In genomic region chr6:30456991-30457390, GRCm38 (mm10) we compare ENCODE assay signal across 19 mouse cellular contexts. TPM values are rescaled to one million over a fixed set of nuclear protein-coding genes. Genes with fewer than 3 reads are reported as not detected.
DNase-seq lines count a peak whose midpoint lies in the region; ATAC-seq and TF ChIP-seq lines count a peak whose summit lies in the region.
"Had no signal": no experiment of that assay in that cellular context is flagged by ENCODE, and none has a peak within 500 bp of the region (broad histone marks: within the 10 kb centered on the region; RNA-seq: fewer than 3 reads in every experiment).

No protein-coding gene starts in this region.

- no peak for DNase-seq in layer of hippocampus, adult 2 months (ENCODE audit: low spot score in 2 of 2)
- DNase-seq in layer of hippocampus, adult 8-10 months (ENCODE audit: low spot score in 2 of 2) = no peak
- DNase-seq in ES-CJ7 (ENCODE audit: low read depth, low spot score) (peak; percentile 67), ZHBTc4 (ENCODE audit: low read depth, low spot score) (peak; percentile 77)
- DNase-seq in left cerebral cortex, postnatal 36 days (ENCODE audit: low spot score in 2 of 2) = no peak
- DNase-seq: adrenal gland, postnatal 14 days; cerebellum, adult 9-10 months; cerebellum, postnatal 36 days; forebrain, postnatal 0 days; gastrocnemius, postnatal 14 days; heart, postnatal 10 days had no signal

- no peaks in the 10 kb centered on the region for H3K27me3 ChIP-seq in ES-Bruce4 (ENCODE audit: control insufficient read depth, insufficient read depth, low read length, poor library complexity, severe bottlenecking)
- no peaks in the 10 kb centered on the region for H3K27me3 ChIP-seq in heart, embryonic 11.5 days (ENCODE audit: control insufficient read depth, insufficient read depth, low read length)
- H3K27me3 ChIP-seq: forebrain, embryonic 13.5 days; hindbrain, embryonic 12.5 days; intestine, embryonic 15.5 days had no signal

- no peak overlapping the region for H3K4me2 ChIP-seq in heart, embryonic 11.5 days
- H3K4me2 ChIP-seq: forebrain, embryonic 13.5 days; hindbrain, embryonic 12.5 days; intestine, embryonic 15.5 days had no signal

- H3K4me3 ChIP-seq in layer of hippocampus, adult 2 months = no peak overlapping the region
- H3K4me3 ChIP-seq in ES-Bruce4 (ENCODE audit: low read depth, low read length) = no peak overlapping the region
- no peak overlapping the region for H3K4me3 ChIP-seq in heart, embryonic 11.5 days (ENCODE audit: low read depth, low read length)
- H3K4me3 ChIP-seq: embryonic facial prominence, embryonic 10.5 days; forebrain, embryonic 13.5 days; hindbrain, embryonic 12.5 days; intestine, embryonic 15.5 days had no signal

- no peak for TF ChIP-seq POLR2A in ES-Bruce4 (IDR thresholded peaks at IDR 0.05; ENCODE audit: insufficient read depth, low read length)

- peaks cover 5% of the 10 kb centered on the region for H3K4me1 ChIP-seq in ES-Bruce4 (ENCODE audit: control insufficient read depth, insufficient read depth, low read length)
- peaks cover 28% of the 10 kb centered on the region for H3K4me1 ChIP-seq in heart, embryonic 11.5 days (ENCODE audit: control insufficient read depth, insufficient read depth, low read length)

- no peak overlapping the region for H3K9ac ChIP-seq in ES-Bruce4 (ENCODE audit: low read depth, poor library complexity, severe bottlenecking)
- no peak overlapping the region for H3K9ac ChIP-seq in heart, embryonic 11.5 days (ENCODE audit: low read depth, low read length)
- H3K9ac ChIP-seq: forebrain, embryonic 13.5 days; forebrain, postnatal 0 days; hindbrain, embryonic 12.5 days; intestine, embryonic 15.5 days had no signal

- WGBS in heart, embryonic 11.5 days (ENCODE audit: insufficient replicate concordance) = 93% methylated on average over 7 of the region's 7 CpGs

- no peak overlapping the region for H3K27ac ChIP-seq in layer of hippocampus, adult 2 months
- H3K27ac ChIP-seq in ES-Bruce4 (ENCODE audit: insufficient read depth, low read length) = 0 out of 2 replicates have a peak overlapping the region, but pooled peaks have one; percentile 14
- no peak overlapping the region for H3K27ac ChIP-seq in heart, embryonic 11.5 days (ENCODE audit: low read depth, low read length)
- H3K27ac ChIP-seq: embryonic facial prominence, embryonic 10.5 days; forebrain, embryonic 13.5 days; hindbrain, embryonic 12.5 days; intestine, embryonic 15.5 days had no signal

- H3K9me3 ChIP-seq in ES-Bruce4 (replicated peaks; ENCODE audit: control insufficient read depth, insufficient read depth, low read length, poor library complexity, severe bottlenecking) = no peaks in the 10 kb centered on the region
- H3K9me3 ChIP-seq in heart, embryonic 11.5 days (replicated peaks; ENCODE audit: control insufficient read depth, low read length) = no peaks in the 10 kb centered on the region
- H3K9me3 ChIP-seq: forebrain, embryonic 13.5 days; hindbrain, embryonic 12.5 days; intestine, embryonic 15.5 days had no signal

- ATAC-seq in heart, embryonic 11.5 days (replicated peaks; ENCODE audit: insufficient number of reproducible peaks, low FRiP score, low TSS enrichment) = no peak
- ATAC-seq: forebrain, embryonic 13.5 days; forebrain, postnatal 0 days; intestine, embryonic 15.5 days had no signal

- peak; percentile 18; the same call in 1 of the 2 replicates for TF ChIP-seq CTCF in layer of hippocampus, adult 2 months (conservative IDR thresholded peaks at IDR 0.05)
- no peak for TF ChIP-seq CTCF in ES-Bruce4 (IDR thresholded peaks at IDR 0.05; ENCODE audit: low read depth, low read length)

- TF ChIP-seq EP300 in ES-Bruce4 (IDR thresholded peaks at IDR 0.05; ENCODE audit: insufficient read depth, low read depth, low read length) = no peak

- intact Hi-C loops in left cerebral cortex, postnatal 36 days (cut with DNase I) = no loop called here

- no peaks in the 10 kb centered on the region for H3K36me3 ChIP-seq in ES-Bruce4 (ENCODE audit: control insufficient read depth, insufficient read depth, low read length, poor library complexity, severe bottlenecking)
- H3K36me3 ChIP-seq in heart, embryonic 11.5 days (ENCODE audit: control insufficient read depth, insufficient read depth, low read length) = peaks cover 4% of the 10 kb centered on the region

RNA-seq across cellular contexts. Expression of gene Tmem209, which starts 52.6 kb away (rescaled TPM):
- total RNA-seq in layer of hippocampus, adult 2 months (2021) = 10 to 100 TPM; 19.5 to 23.0 TPM
- 10 to 100 TPM; 21.4 to 25.7 (median 24.1) TPM for total RNA-seq in layer of hippocampus, adult 8-10 months (2022)
- 126 and 130 TPM in 2 replicates for polyA plus RNA-seq in ES-Bruce4 (2011; ENCODE audit: insufficient read depth, insufficient read length, low read depth, missing spikeins)
- 10 to 100 TPM; 19.1 to 20.7 TPM for total RNA-seq in left cerebral cortex, postnatal 36 days (2021)
- polyA plus RNA-seq in heart, embryonic 11.5 days (2014; fragmentation: Nextera tagmentation; extraction: Ambion mirVana) = 29.3 and 30.9 TPM in 2 replicates

RNA-seq across cellular contexts. Expression of gene Ssmem1, which starts 52.7 kb away (rescaled TPM):
- total RNA-seq in layer of hippocampus, adult 2 months (2021) = 1 to 10 TPM in 1 of 2 experiments, under 1 TPM in 1; 0.32 to 1.3 TPM
- total RNA-seq in layer of hippocampus, adult 8-10 months (2022) = 1 to 10 TPM in 3 of 4 experiments, under 1 TPM in 1; 0.39 to 1.5 (median 1.1) TPM
- not detected in 2 replicates for polyA plus RNA-seq in ES-Bruce4 (2011; ENCODE audit: insufficient read depth, insufficient read length, low read depth, missing spikeins)
- under 1 TPM; 0.84 to 0.94 TPM for total RNA-seq in left cerebral cortex, postnatal 36 days (2021)
- 0.62 TPM in 1 of 2 replicates, not detected in the other for polyA plus RNA-seq in heart, embryonic 11.5 days (2014; fragmentation: Nextera tagmentation; extraction: Ambion mirVana)
- total RNA-seq: gastrocnemius, adult 18-20 months; heart, postnatal 10 days had no signal
- polyA plus RNA-seq: forebrain, embryonic 13.5 days; forebrain, postnatal 0 days; heart, embryonic 14.5 days; intestine, embryonic 15.5 days had no signal

RNA-seq across cellular contexts. Expression of gene Klhdc10, which starts 55.3 kb away (rescaled TPM):
- 10 to 100 TPM; 88.8 to 96.1 TPM for total RNA-seq in layer of hippocampus, adult 2 months (2021)
- 10 to 100 TPM; 82.8 to 88.4 (median 85.4) TPM for total RNA-seq in layer of hippocampus, adult 8-10 months (2022)
- polyA plus RNA-seq in ES-Bruce4 (2011; ENCODE audit: insufficient read depth, insufficient read length, low read depth, missing spikeins) = 32.8 and 38.1 TPM in 2 replicates
- 10 to 100 TPM; 98.0 to 99.2 TPM for total RNA-seq in left cerebral cortex, postnatal 36 days (2021)
- polyA plus RNA-seq in heart, embryonic 11.5 days (2014; fragmentation: Nextera tagmentation; extraction: Ambion mirVana) = 24.9 and 28.2 TPM in 2 replicates

Comparison
In these comparisons a context has a peak if more than half of its experiments do, and no peak if none do; other contexts are left out.
1. DNase-seq: peak in ES-CJ7 (single experiment) and ZHBTc4 (single experiment); none in layer of hippocampus, adult 2 months (0 of 2), layer of hippocampus, adult 8-10 months (0 of 2) and left cerebral cortex, postnatal 36 days (0 of 2).